Mouse (Mus musculus): ENCODE data around the gene Pde10a.

DNA sequence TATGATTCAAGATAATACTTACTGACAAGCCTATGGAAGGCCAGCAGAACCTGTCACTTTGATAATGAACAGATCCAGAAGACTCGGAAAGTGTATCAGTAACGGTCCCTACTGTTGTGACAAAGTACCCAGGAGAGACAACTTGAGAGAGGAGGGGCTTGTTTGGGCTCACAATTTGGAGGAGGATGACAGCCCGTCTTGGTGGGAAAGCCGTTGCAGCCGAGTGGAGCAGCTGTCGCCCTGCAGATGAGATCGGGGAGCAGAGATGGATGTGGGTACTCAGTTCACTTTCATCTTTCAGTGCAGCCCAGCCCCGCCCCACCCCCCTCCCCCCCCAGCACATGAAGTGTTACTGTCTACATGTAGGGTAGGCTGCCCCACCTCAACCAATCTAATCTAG is 398.6 kb downstream of the Pde10a start:
- TF ChIP-seq CTCF (IDR thresholded peaks at IDR 0.05; ENCODE audit: low read depth, low read length) (no peak), POLR2A (IDR thresholded peaks at IDR 0.05; ENCODE audit: extremely low read depth, insufficient read depth, low read length) (no peak)
